Mouse (Mus musculus): ENCODE measurements around the gene Vstm2l. TPM values are rescaled to one million over a fixed set of nuclear protein-coding genes. Genes with fewer than 3 reads are reported as not detected.

The Vstm2l gene
- total and polyA plus RNA-seq, 2 experiments from 2014 or later = not detected

DNA sequence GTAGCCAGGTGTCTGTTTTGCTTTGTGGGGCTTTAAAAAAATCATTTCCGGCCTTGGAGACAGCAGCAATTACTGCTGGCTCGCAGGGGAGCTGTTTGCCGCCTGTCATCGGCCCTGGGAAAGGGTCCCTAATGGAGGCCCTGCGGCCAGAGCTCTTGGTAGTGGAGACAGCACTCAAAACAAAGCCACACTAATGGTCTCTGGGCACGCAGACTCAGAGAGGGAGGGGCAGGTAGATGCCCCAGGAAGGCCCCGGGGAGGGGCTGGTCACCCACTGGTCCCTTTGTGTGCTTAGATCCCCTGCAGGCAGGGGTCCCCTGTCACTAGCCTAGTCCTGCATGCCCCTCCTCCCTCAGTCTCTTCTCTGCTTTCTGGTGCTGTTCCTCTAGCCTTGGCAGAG lies 9.0 kb downstream of the Vstm2l start:
- Histone ChIP-seq H3K27me3 (ENCODE audit: control insufficient read depth, insufficient read depth, low read length) (peaks cover 45% of the 10 kb centered on the region), H3K4me2 (ENCODE audit: low read depth, low read length) (no peak overlapping the region), H3K9me3 (replicated peaks; ENCODE audit: control insufficient read depth, low read length) (no peaks in the 10 kb centered on the region), H3K4me1 (ENCODE audit: control insufficient read depth, insufficient read depth) (no peaks in the 10 kb centered on the region), H3K4me3 (ENCODE audit: low read depth, low read length) (no peak overlapping the region), H3K36me3 (replicated peaks; ENCODE audit: control insufficient read depth, insufficient read depth, low read length) (no peaks in the 10 kb centered on the region), H3K27ac (ENCODE audit: low read depth) (no peak overlapping the region), H3K9ac (replicated peaks; ENCODE audit: low read depth, low read length) (no peak overlapping the region)
- no peak for ATAC-seq (ENCODE audit: insufficient read depth, low read depth)
- DNase-seq (ENCODE audit: low spot score) = no peak
- TF ChIP-seq EP300 (IDR thresholded peaks at IDR 0.05; ENCODE audit: low read depth) (no peak), CTCF (IDR thresholded peaks at IDR 0.05; ENCODE audit: low read depth) (no peak)
- WGBS = 10% methylated on average over 7 of the region's 7 CpGs

DNA sequence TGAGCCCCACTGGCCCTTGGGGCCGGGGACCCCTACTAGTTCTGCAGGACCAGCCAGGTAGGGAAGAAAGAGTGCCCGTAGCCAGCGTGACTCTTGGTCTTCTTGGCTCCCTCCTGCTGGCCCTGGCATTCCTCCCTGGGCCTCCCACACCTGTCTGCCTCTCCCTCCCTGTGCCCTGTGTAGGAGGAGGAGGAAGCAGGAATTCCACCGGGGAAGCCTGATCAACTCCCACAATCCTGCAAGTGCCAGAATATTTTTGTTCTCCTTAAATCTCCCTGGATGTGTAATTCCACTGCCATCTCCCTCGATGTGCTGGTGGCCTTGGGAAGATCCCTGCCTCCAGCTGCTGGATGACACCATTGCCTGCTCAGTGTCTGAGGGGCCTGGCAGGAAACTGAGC lies 10.1 kb downstream of the Vstm2l start:
- no peak for TF ChIP-seq EP300 (IDR thresholded peaks at IDR 0.05; ENCODE audit: low read depth)
- TF ChIP-seq CTCF (IDR thresholded peaks at IDR 0.05; ENCODE audit: low read depth) = no peak
- H3K27me3 ChIP-seq (ENCODE audit: control insufficient read depth, insufficient read depth, low read length) = peaks cover 48% of the 10 kb centered on the region
- no peaks in the 10 kb centered on the region for H3K4me1 ChIP-seq (ENCODE audit: control insufficient read depth, insufficient read depth)
- WGBS = 48% methylated on average over 5 of the region's 5 CpGs
- H3K4me2 ChIP-seq (ENCODE audit: low read depth, low read length) = no peak overlapping the region
- no peak overlapping the region for H3K27ac ChIP-seq (ENCODE audit: low read depth)
- DNase-seq (ENCODE audit: low spot score) (no peak), ATAC-seq (ENCODE audit: insufficient read depth, low read depth) (no peak)
- H3K9ac ChIP-seq (replicated peaks; ENCODE audit: low read depth, low read length) = no peak overlapping the region
- H3K9me3 ChIP-seq (replicated peaks; ENCODE audit: control insufficient read depth, low read length) = no peaks in the 10 kb centered on the region
- H3K4me3 ChIP-seq (ENCODE audit: low read depth, low read length) = no peak overlapping the region
- H3K36me3 ChIP-seq (replicated peaks; ENCODE audit: control insufficient read depth, insufficient read depth, low read length) = no peaks in the 10 kb centered on the region

DNA sequence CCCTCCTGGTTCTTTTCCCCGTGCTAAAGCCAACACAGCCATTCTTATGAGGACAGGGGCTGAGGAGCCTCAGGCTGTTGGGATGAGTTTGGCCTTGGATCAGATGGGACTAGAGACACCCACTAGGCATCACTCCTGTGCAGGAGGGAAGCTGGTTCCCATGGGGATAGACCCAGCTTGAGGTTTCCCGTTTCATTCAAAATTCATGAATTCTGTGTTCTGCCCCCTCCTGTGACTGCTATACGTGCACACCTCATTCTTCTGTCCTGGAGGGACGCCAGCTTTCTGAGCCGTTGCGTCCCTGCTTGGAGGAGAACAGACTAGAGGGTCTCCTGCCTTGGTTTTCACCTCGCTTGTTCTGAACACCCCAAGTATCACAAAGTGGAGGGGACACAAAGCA lies 12.0 kb downstream of the Vstm2l start:
- H3K9me3 ChIP-seq (replicated peaks; ENCODE audit: control insufficient read depth, low read length) = no peaks in the 10 kb centered on the region
- no peaks in the 10 kb centered on the region for H3K4me1 ChIP-seq (ENCODE audit: control insufficient read depth, insufficient read depth)
- 68% methylated on average over 7 of the region's 7 CpGs for WGBS
- TF ChIP-seq CTCF (IDR thresholded peaks at IDR 0.05; ENCODE audit: low read depth) (no peak), EP300 (IDR thresholded peaks at IDR 0.05; ENCODE audit: low read depth) (no peak)
- ATAC-seq (ENCODE audit: insufficient read depth, low read depth) (no peak), DNase-seq (ENCODE audit: low spot score) (no peak)
- no peak overlapping the region for H3K9ac ChIP-seq (replicated peaks; ENCODE audit: low read depth, low read length)
- no peak overlapping the region for H3K27ac ChIP-seq (ENCODE audit: low read depth)
- H3K4me3 ChIP-seq (ENCODE audit: low read depth, low read length) = no peak overlapping the region
- H3K4me2 ChIP-seq (ENCODE audit: low read depth, low read length) = no peak overlapping the region
- H3K36me3 ChIP-seq (replicated peaks; ENCODE audit: control insufficient read depth, insufficient read depth, low read length) = no peaks in the 10 kb centered on the region
- peaks cover 38% of the 10 kb centered on the region for H3K27me3 ChIP-seq (ENCODE audit: control insufficient read depth, insufficient read depth, low read length)

DNA sequence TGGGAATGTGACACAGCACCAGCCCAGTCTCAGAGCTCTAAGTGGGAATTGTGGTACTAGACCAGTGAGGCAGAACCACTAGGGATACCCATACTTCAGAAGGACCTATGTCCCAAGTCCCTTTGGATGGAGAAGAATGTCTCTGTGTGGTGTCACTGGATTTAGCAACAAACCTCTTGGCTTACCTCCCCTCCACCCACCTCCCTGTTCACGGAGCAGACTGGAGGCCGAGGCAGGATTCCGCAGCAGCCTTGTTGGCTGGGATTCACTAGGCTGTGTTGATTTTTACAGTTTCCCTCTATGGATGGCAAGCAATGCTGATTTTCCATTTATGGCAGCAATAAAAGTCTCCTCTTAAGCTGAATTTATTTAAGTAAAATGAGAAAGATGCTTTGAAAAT lies 12.5 kb downstream of the Vstm2l start:
- Histone ChIP-seq H3K27me3 (ENCODE audit: control insufficient read depth, insufficient read depth, low read length) (peaks cover 38% of the 10 kb centered on the region), H3K4me3 (ENCODE audit: low read depth, low read length) (no peak overlapping the region), H3K27ac (ENCODE audit: low read depth) (no peak overlapping the region), H3K36me3 (replicated peaks; ENCODE audit: control insufficient read depth, insufficient read depth, low read length) (no peaks in the 10 kb centered on the region), H3K9ac (replicated peaks; ENCODE audit: low read depth, low read length) (no peak overlapping the region), H3K9me3 (replicated peaks; ENCODE audit: control insufficient read depth, low read length) (no peaks in the 10 kb centered on the region), H3K4me1 (ENCODE audit: control insufficient read depth, insufficient read depth) (no peaks in the 10 kb centered on the region), H3K4me2 (ENCODE audit: low read depth, low read length) (no peak overlapping the region)
- DNase-seq (ENCODE audit: low spot score) (no peak), ATAC-seq (ENCODE audit: insufficient read depth, low read depth) (no peak)
- 70% methylated on average over 3 of the region's 3 CpGs for WGBS
- no peak for TF ChIP-seq CTCF (IDR thresholded peaks at IDR 0.05; ENCODE audit: low read depth)
- no peak for TF ChIP-seq EP300 (IDR thresholded peaks at IDR 0.05; ENCODE audit: low read depth)

DNA sequence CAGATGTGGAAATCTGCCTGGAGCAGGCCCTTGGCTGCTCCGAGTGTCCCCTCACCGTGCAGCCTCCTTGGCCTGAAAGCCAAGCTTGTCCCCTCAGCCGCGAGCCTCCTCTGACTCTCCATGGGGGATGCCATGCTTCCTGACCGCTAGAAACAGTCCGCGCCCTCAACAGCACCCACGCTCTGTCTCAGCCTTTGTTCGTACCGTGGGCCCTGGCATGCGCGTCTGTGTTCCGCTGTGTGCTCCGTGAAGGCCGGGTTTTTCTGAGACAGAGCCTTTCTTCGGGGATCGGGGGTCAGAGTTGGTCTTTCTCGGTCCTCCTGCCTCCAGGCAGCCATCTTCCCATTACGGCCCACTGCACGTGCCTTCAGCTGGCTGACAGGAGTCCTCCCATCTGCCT lies 12.9 kb downstream of the Vstm2l start:
- TF ChIP-seq EP300 (IDR thresholded peaks at IDR 0.05; ENCODE audit: low read depth) (no peak), CTCF (IDR thresholded peaks at IDR 0.05; ENCODE audit: low read depth) (no peak)
- ATAC-seq (ENCODE audit: insufficient read depth, low read depth) (no peak), DNase-seq (ENCODE audit: low spot score) (no peak)
- Histone ChIP-seq H3K36me3 (replicated peaks; ENCODE audit: control insufficient read depth, insufficient read depth, low read length) (no peaks in the 10 kb centered on the region), H3K9me3 (replicated peaks; ENCODE audit: control insufficient read depth, low read length) (no peaks in the 10 kb centered on the region), H3K27me3 (ENCODE audit: control insufficient read depth, insufficient read depth, low read length) (peaks cover 37% of the 10 kb centered on the region), H3K4me1 (ENCODE audit: control insufficient read depth, insufficient read depth) (no peaks in the 10 kb centered on the region), H3K9ac (replicated peaks; ENCODE audit: low read depth, low read length) (no peak overlapping the region), H3K27ac (ENCODE audit: low read depth) (no peak overlapping the region), H3K4me2 (ENCODE audit: low read depth, low read length) (no peak overlapping the region), H3K4me3 (ENCODE audit: low read depth, low read length) (no peak overlapping the region)
- 57% methylated on average over 20 of the region's 20 CpGs for WGBS

DNA sequence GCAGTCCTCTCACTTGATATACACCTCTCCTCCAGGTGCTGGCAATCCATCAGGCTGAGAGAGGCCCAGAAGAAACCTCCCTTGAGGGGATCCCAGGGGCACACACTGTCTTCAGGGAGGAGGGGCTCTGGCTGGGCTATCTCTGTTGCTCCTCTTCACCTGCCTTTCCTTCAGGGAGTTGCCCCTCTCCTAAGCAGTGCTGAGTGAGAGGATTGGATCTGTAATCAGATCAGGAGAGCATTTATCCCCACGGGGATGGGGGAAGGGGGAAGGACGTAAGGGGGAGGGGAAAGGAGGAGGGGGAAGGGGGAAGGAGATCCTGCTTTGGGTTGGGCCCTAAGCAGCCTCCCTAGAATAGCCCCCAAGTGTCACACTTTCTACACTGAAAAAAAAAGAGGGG lies 13.4 kb downstream of the Vstm2l start:
- 33% methylated on average over 1 of the region's 2 CpGs for WGBS
- H3K27ac ChIP-seq (ENCODE audit: low read depth) = no peak overlapping the region
- H3K4me3 ChIP-seq (ENCODE audit: low read depth, low read length) = no peak overlapping the region
- H3K9me3 ChIP-seq (replicated peaks; ENCODE audit: control insufficient read depth, low read length) = no peaks in the 10 kb centered on the region
- ATAC-seq (ENCODE audit: insufficient read depth, low read depth) (no peak), DNase-seq (ENCODE audit: low spot score) (no peak)
- no peak overlapping the region for H3K9ac ChIP-seq (replicated peaks; ENCODE audit: low read depth, low read length)
- H3K27me3 ChIP-seq (ENCODE audit: control insufficient read depth, insufficient read depth, low read length) = peaks cover 33% of the 10 kb centered on the region
- no peak overlapping the region for H3K4me2 ChIP-seq (ENCODE audit: low read depth, low read length)
- H3K4me1 ChIP-seq (ENCODE audit: control insufficient read depth, insufficient read depth) = no peaks in the 10 kb centered on the region
- no peaks in the 10 kb centered on the region for H3K36me3 ChIP-seq (replicated peaks; ENCODE audit: control insufficient read depth, insufficient read depth, low read length)
- TF ChIP-seq CTCF (IDR thresholded peaks at IDR 0.05; ENCODE audit: low read depth) (no peak), EP300 (IDR thresholded peaks at IDR 0.05; ENCODE audit: low read depth) (no peak)

Measured in heart, postnatal 0 days (tissue).